Mouse (Mus musculus) hindbrain, embryonic 10.5 days (tissue): ENCODE data around the gene Lrrc73. TPM values are rescaled to one million over a fixed set of nuclear protein-coding genes. Genes with fewer than 3 reads are reported as not detected.

Experiments used
- DNase-seq: peaks from one replicate; pipeline ENCODE4 v3.0.0-alpha.2; 2017; ENCODE audit warnings: low spot score
- H3K27ac ChIP-seq: fragments of 300-500 bp; sonication (generic); 2 replicates; pipeline ENCODE4 v1.5.1; 2016; ENCODE audit warnings: mild to moderate bottlenecking, moderate library complexity
- H3K27me3 ChIP-seq: fragments of 300-500 bp; sonication (generic); 2 replicates; pipeline ENCODE4 v1.6.1; 2016; ENCODE audit warnings: mild to moderate bottlenecking; ENCODE audit not compliant: poor library complexity, insufficient read depth, severe bottlenecking
- H3K36me3 ChIP-seq: fragments of 300-500 bp; sonication (generic); 2 replicates; pipeline ENCODE4 v1.6.1; 2016; ENCODE audit warnings: mild to moderate bottlenecking, moderate library complexity
- H3K4me1 ChIP-seq: fragments of 300-500 bp; sonication (generic); replicated peaks from 2 replicates; pipeline ENCODE4 v1.6.1; 2016; ENCODE audit warnings: mild to moderate bottlenecking
- H3K4me3 ChIP-seq: fragments of 300-500 bp; sonication (generic); 2 replicates; pipeline ENCODE4 v1.5.1; 2016; ENCODE audit warnings: mild to moderate bottlenecking, moderate library complexity
- H3K9me3 ChIP-seq: fragments of 300-500 bp; sonication (generic); 2 replicates; pipeline ENCODE4 v1.6.1; 2016; ENCODE audit warnings: mild to moderate bottlenecking, moderate library complexity
- WGBS: fragments of 180-500 bp; shearing (Covaris S2); methylation state at CpG from one replicate; pipeline ENCODE4 v1.1.7; 2016; 5-methylcytosine and 5-hydroxymethylcytosine counted together
- polyA plus RNA-seq: library from polyadenylated mRNA; unstranded; fragments of >200 nt; fragmentation: Nextera tagmentation; extraction: Ambion mirVana; gene quantifications from 2 replicates; pipeline ENCODE4 v1.2.1, GENCODE M21; 2016

Lrrc73 gene
- polyA plus RNA-seq, 1 experiment from 2014 or later, result 3.8 TPM

DNA sequence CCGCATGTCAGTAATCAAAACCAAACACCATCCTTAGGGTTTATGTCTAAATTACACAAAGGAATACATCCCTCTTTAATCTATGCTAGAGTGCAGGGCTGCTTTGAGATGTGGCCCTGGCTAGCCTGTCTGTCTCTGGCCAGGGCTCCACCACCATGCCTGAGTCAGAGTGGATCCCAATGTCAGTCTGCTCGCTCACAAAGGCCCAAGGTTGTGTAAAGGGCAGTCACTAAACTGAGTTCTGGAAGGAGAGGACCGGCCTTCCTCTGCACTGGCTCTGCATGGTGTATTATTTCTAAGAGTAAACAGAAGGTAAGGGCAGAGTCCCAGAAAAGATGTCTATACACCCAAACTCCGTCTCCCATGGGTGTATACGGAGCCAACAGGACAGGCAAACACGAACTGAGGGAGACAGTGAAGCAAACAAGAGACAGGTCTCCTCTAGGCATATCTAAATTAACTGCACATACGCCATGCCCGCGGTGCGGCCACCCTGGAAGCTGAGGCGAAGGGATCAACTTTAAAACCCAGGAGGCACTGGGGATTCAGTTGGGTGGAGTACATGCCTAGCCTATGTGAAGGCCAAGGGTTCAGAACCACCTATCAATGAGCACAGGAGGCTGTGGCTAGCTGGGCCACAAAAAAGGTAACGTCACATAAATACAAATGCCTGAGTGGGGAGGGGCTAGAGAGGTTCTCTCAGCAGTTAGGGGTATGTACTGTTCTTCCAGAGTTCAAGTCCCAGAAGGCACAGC lies 24.9 kb downstream of the Lrrc73 start:
- 82% methylated on average over 12 of the region's 12 CpGs for WGBS
- Histone ChIP-seq H3K9me3 (no peaks in the 10 kb centered on the region), H3K36me3 (peaks cover 67% of the 10 kb centered on the region), H3K27me3 (no peaks in the 10 kb centered on the region), H3K4me1 (peaks cover 55% of the 10 kb centered on the region), H3K27ac (no peak overlapping the region), H3K4me3 (no peak overlapping the region)
- no peak for DNase-seq

DNA sequence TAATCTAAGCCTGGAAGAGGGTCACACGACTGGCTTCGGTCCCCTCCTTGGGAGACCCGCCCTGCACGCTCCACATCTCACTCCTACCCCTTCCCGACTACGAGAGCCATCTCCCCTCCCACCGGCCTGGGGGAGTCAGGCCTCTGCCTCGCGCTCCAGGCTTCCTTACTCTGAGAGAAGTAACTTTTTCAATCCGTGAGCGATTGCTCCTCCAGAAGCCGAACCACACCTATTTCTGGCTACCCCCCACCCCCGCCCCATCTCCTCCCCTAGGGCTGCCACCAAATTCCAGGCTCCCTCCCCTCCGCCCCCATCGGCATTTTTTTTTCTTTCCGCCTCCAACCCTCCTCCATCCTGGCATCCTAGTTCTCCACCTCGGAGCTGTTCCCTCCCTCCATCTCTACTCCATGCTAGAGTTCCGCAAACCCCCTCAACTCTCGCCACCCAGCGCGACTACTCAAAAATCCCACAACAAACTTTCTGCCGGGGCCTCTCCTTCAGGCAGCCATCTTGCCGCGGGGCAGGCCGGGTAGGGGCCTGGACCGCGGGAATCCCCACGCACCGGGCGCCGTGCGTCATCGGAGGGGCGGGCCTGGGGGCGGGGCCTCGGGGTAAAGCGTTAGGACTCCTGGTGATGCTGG lies 29.3 kb downstream of the Lrrc73 start, which contains the start of gene Tjap1:
Gene Tjap1, minus strand, starts transcription at position 544 of the 641 bp plus-strand sequence.
- under 1% methylated on average over 37 of the region's 37 CpGs for WGBS
- Histone ChIP-seq H3K36me3 (peaks cover 34% of the 10 kb centered on the region), H3K27ac (peak within 1 kb of the TSS; percentile 90), H3K9me3 (no peaks in the 10 kb centered on the region), H3K4me1 (peaks cover 56% of the 10 kb centered on the region), H3K4me3 (peak within 1 kb of the TSS; percentile 86), H3K27me3 (0 out of 2 replicates have a peak, but pooled peaks cover 3% of the 10 kb centered on the region)
- DNase-seq, result peak; percentile 94

DNA sequence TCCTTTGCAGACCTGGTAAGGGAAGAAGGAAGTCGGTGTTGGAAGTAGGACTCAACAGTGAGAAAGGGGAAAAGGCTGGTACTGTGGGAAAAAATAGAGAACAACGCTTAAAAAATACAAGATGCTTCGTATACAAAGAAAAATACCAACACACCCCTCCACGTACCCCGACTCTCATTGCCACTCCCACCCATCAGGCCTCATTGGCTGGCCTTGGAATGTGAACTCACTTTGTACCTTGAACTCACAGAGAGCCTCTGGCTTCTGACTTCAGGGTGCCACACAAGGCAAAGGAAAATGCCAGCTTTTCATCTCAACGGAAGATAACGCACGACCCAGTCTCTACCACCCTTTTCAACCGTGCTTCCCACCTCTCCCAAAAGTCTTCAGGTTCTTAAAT lies 29.8 kb downstream of the Lrrc73 start:
- H3K36me3 ChIP-seq, result peaks cover 28% of the 10 kb centered on the region
- H3K9me3 ChIP-seq, result no peaks in the 10 kb centered on the region
- H3K27ac ChIP-seq, result peak overlapping the region; percentile 90
- H3K4me1 ChIP-seq, result peaks cover 58% of the 10 kb centered on the region
- 0 out of 2 replicates have a peak, but pooled peaks cover 3% of the 10 kb centered on the region for H3K27me3 ChIP-seq
- peak overlapping the region; percentile 86 for H3K4me3 ChIP-seq
- 23% methylated on average over 9 of the region's 9 CpGs for WGBS
- no peak for DNase-seq

- no peak overlapping the region for H3K4me3 ChIP-seq
- H3K27ac ChIP-seq, result peak overlapping the region; percentile 18; the same call in 1 of the 2 replicates
- 0 out of 2 replicates have a peak, but pooled peaks cover 3% of the 10 kb centered on the region for H3K27me3 ChIP-seq
- peaks cover 55% of the 10 kb centered on the region for H3K4me1 ChIP-seq
- no peak for DNase-seq
- H3K36me3 ChIP-seq, result peaks cover 20% of the 10 kb centered on the region
- H3K9me3 ChIP-seq, result no peaks in the 10 kb centered on the region
- WGBS, result 89% methylated on average over 8 of the region's 8 CpGs
These were observed 30.6 kb downstream of the Lrrc73 start for GRCm38 (mm10) chr17:46283911-46284310.

DNA sequence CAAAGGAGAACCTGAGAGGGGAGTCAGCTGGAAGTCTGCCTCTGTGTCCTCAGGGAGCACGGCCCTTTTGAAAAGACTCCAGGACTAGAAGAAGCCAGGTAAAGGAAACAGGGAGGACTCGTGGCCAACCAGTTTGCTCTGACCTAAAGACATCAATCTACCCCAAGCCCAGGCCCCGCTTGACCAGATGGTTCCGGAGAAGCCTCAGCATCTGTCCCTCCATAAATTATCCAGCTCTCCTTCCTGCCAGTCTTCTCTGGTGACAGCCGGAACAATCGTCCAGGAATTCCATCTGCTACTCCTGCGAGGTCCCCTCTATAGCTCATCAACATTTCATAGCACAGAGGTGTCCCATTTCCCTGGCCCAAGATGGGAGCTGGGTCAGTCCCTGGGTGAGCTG lies 31.3 kb downstream of the Lrrc73 start:
- no peaks in the 10 kb centered on the region for H3K9me3 ChIP-seq
- H3K4me3 ChIP-seq, result no peak overlapping the region
- 49% methylated on average over 7 of the region's 7 CpGs for WGBS
- peak; percentile 45 for DNase-seq
- H3K4me1 ChIP-seq, result peaks cover 55% of the 10 kb centered on the region
- H3K27me3 ChIP-seq, result 0 out of 2 replicates have a peak, but pooled peaks cover 3% of the 10 kb centered on the region
- H3K27ac ChIP-seq, result peak overlapping the region; percentile 35; the same call in 1 of the 2 replicates
- peaks cover 13% of the 10 kb centered on the region for H3K36me3 ChIP-seq

DNA sequence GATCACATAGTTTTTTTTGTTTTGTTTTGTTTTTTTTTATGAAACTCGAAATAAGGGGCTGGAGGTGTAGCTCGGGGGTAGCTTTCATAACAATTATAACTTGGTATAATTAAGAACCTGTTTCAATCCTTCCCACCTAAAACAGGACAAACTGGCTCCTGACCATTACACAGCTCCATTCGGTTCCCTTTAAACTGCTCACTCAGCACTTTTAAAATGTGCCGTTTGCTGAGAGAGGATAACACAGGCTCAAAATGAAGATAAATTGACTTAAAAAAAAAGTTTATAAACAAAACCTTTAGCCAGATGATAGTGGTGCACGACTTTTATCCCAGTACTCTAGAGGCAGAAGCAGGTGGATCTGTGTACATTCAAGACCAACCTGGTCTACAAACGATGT lies 32.1 kb downstream of the Lrrc73 start:
- peaks cover 5% of the 10 kb centered on the region for H3K36me3 ChIP-seq
- no peaks in the 10 kb centered on the region for H3K9me3 ChIP-seq
- H3K4me3 ChIP-seq, result no peak overlapping the region
- H3K27ac ChIP-seq, result no peak overlapping the region
- peaks cover 55% of the 10 kb centered on the region for H3K4me1 ChIP-seq
- WGBS, result 78% methylated on average over 6 of the region's 6 CpGs
- H3K27me3 ChIP-seq, result 0 out of 2 replicates have a peak, but pooled peaks cover 3% of the 10 kb centered on the region
- DNase-seq, result no peak

DNA sequence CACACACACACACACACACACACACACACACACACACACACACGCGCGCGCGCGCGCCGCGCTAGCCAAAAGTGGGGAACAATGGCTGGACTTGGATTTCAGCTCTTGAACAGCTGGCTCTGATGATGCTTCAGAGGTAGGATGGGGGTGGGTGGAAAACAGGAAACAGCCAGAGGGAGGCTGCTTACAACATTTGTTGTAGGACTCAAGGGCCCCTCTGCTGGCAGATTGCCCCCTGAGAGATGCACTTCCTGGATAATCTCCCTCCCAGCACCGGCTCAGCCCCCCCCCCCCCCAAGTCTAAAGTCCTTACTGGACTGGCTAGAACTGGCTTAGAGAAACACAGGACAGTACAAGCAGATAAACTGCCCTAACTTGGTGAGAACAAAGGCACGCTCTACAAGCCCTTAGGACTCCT lies 34.4 kb downstream of the Lrrc73 start:
- 68% methylated on average over 11 of the region's 11 CpGs for WGBS
- peak overlapping the region; percentile 66 for H3K27ac ChIP-seq
- no peaks in the 10 kb centered on the region for H3K9me3 ChIP-seq
- DNase-seq, result peak; percentile 27
- H3K36me3 ChIP-seq, result no peaks in the 10 kb centered on the region
- peaks cover 36% of the 10 kb centered on the region for H3K4me1 ChIP-seq
- no peak overlapping the region for H3K4me3 ChIP-seq
- peaks cover 7% of the 10 kb centered on the region; the same call in 1 of the 2 replicates for H3K27me3 ChIP-seq

- DNase-seq, result no peak
- Histone ChIP-seq H3K36me3 (no peaks in the 10 kb centered on the region), H3K9me3 (no peaks in the 10 kb centered on the region), H3K27me3 (peaks cover 83% of the 10 kb centered on the region), H3K4me1 (peaks cover 27% of the 10 kb centered on the region), H3K4me3 (peak overlapping the region; percentile 70; the same call in 1 of the 2 replicates), H3K27ac (no peak overlapping the region)
- WGBS, result 51% methylated on average over 6 of the region's 6 CpGs
These were observed 43.3 kb downstream of the Lrrc73 start for GRCm38 (mm10) chr17:46296601-46297000.

DNA sequence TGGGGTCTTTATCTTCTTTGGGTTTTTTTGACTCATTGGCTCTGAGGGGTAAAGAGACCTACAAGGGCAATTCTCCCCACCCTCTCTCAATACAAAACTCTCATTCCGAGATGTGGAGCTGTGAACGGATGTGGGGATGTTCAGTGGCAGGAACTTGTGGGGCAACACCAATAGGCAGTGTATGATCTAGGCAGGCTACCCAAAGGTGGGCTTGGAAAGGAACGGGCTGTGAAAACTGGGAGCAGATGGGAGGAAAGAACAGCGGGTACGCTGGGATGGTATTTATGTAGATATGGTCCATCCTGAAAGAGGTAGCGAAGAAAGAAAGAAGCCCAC lies 43.7 kb downstream of the Lrrc73 start:
- Histone ChIP-seq H3K27me3 (peaks cover 87% of the 10 kb centered on the region), H3K36me3 (no peaks in the 10 kb centered on the region), H3K9me3 (no peaks in the 10 kb centered on the region), H3K4me3 (peak overlapping the region; percentile 70), H3K27ac (peak overlapping the region; percentile 70; the same call in 1 of the 2 replicates), H3K4me1 (peaks cover 27% of the 10 kb centered on the region)
- no peak for DNase-seq
- 15% methylated on average over 6 of the region's 6 CpGs for WGBS

- peak within 1 kb of the TSS; percentile 70 for H3K27ac ChIP-seq
- WGBS, result under 1% methylated on average over 86 of the region's 86 CpGs
- peaks cover 88% of the 10 kb centered on the region for H3K27me3 ChIP-seq
- peaks cover 27% of the 10 kb centered on the region for H3K4me1 ChIP-seq
- H3K36me3 ChIP-seq, result no peaks in the 10 kb centered on the region
- H3K9me3 ChIP-seq, result no peaks in the 10 kb centered on the region
- peak; percentile 50 for DNase-seq
- H3K4me3 ChIP-seq, result peak within 1 kb of the TSS; percentile 70
These were observed 44.3 kb downstream of the Lrrc73 start, which contains the start of gene Dlk2 for GRCm38 (mm10) chr17:46297364-46298219. Gene Dlk2, plus strand, starts transcription at chr17:46297421.

GRCm38 (mm10) chr17:46298220-46298913 lies 45.0 kb downstream of the Lrrc73 start:
- Histone ChIP-seq H3K9me3 (no peaks in the 10 kb centered on the region), H3K4me1 (peaks cover 28% of the 10 kb centered on the region), H3K27me3 (peaks cover 81% of the 10 kb centered on the region), H3K36me3 (0 out of 2 replicates have a peak, but pooled peaks cover 2% of the 10 kb centered on the region), H3K4me3 (peak overlapping the region; percentile 70), H3K27ac (0 out of 2 replicates have a peak overlapping the region, but pooled peaks have one; percentile 70)
- DNase-seq, result peak; percentile 93
- WGBS, result under 1% methylated on average over 48 of the region's 48 CpGs

- Histone ChIP-seq H3K4me1 (peaks cover 33% of the 10 kb centered on the region), H3K27ac (no peak overlapping the region), H3K4me3 (no peak overlapping the region), H3K36me3 (0 out of 2 replicates have a peak, but pooled peaks cover 17% of the 10 kb centered on the region), H3K27me3 (peaks cover 50% of the 10 kb centered on the region), H3K9me3 (no peaks in the 10 kb centered on the region)
- no peak for DNase-seq
- WGBS, result 81% methylated on average over 12 of the region's 12 CpGs
These were observed 48.6 kb downstream of the Lrrc73 start for GRCm38 (mm10) chr17:46301892-46302291.
